Mouse (Mus musculus) intestine, embryonic 14.5 days (tissue): Measurements from ENCODE around the gene Dusp22. TPM values are rescaled to one million over a fixed set of nuclear protein-coding genes. Genes with fewer than 3 reads are reported as not detected.
A peak's percentile ranks its signal among the peaks of the same experiment; 100 is the strongest.

Experiments used
- ATAC-seq: fragments of 200-750 bp; cut with Nextera tagmentation; replicated peaks from 2 replicates; pipeline ENCODE4 v1.8.0; 2017; ENCODE audit warnings: low read depth, moderate number of reproducible peaks, moderate TSS enrichment, moderate library complexity; ENCODE audit not compliant: low FRiP score, low TSS enrichment
- DNase-seq: peaks from one replicate; pipeline ENCODE4 v3.0.0-alpha.2; 2018; ENCODE audit warnings: low spot score
- H3K27ac ChIP-seq: fragments of 300-500 bp; sonication (generic); 2 replicates; pipeline ENCODE4 v1.5.1; 2014; ENCODE audit warnings: low read depth, mild to moderate bottlenecking, control low read depth
- H3K27me3 ChIP-seq: fragments of 300-500 bp; sonication (generic); replicated peaks from 2 replicates; pipeline ENCODE4 v1.6.1; 2014; ENCODE audit warnings: low read length, control low read depth; ENCODE audit not compliant: control insufficient read depth, insufficient read depth
- H3K36me3 ChIP-seq: fragments of 300-500 bp; sonication (generic); 2 replicates; pipeline ENCODE4 v1.6.1; 2014; ENCODE audit warnings: low read length, control low read depth; ENCODE audit not compliant: control insufficient read depth, insufficient read depth
- H3K4me1 ChIP-seq: fragments of 300-500 bp; sonication (generic); replicated peaks from 2 replicates; pipeline ENCODE4 v1.6.1; 2014; ENCODE audit warnings: low read length, control low read depth, mixed read lengths; ENCODE audit not compliant: control insufficient read depth, insufficient read depth
- H3K4me2 ChIP-seq: fragments of 300-500 bp; sonication (generic); 2 replicates; pipeline ENCODE4 v1.6.1; 2014; ENCODE audit warnings: low read length
- H3K4me3 ChIP-seq: fragments of 300-500 bp; sonication (generic); 2 replicates; pipeline ENCODE4 v1.5.1; 2014; ENCODE audit warnings: low read depth, low read length, control low read depth, mixed read lengths
- H3K9ac ChIP-seq: fragments of 300-500 bp; sonication (generic); 2 replicates; pipeline ENCODE4 v1.6.1; 2014; ENCODE audit warnings: mild to moderate bottlenecking, low read length
- H3K9me3 ChIP-seq: fragments of 300-500 bp; sonication (generic); 2 replicates; pipeline ENCODE4 v1.6.1; 2016; ENCODE audit warnings: low read length, control low read depth; ENCODE audit not compliant: control insufficient read depth
- whole genome bisulfite sequencing: fragments of 180-500 bp; shearing (Covaris S2); extraction: QIAGEN DNeasy Blood & Tissue Kit; methylation state at CpG from one replicate; pipeline ENCODE4 v1.1.7; 2014; 5-methylcytosine and 5-hydroxymethylcytosine counted together
- polyA plus RNA-seq: library from polyadenylated mRNA; unstranded; fragments of >200 nt; fragmentation: Nextera tagmentation; extraction: Ambion mirVana; gene quantifications from 2 replicates; pipeline ENCODE4 v1.2.1, GENCODE M21; 2014

Gene Dusp22
- polyA plus RNA-seq, 1 experiment from 2014 or later = 21.2 TPM

DNA sequence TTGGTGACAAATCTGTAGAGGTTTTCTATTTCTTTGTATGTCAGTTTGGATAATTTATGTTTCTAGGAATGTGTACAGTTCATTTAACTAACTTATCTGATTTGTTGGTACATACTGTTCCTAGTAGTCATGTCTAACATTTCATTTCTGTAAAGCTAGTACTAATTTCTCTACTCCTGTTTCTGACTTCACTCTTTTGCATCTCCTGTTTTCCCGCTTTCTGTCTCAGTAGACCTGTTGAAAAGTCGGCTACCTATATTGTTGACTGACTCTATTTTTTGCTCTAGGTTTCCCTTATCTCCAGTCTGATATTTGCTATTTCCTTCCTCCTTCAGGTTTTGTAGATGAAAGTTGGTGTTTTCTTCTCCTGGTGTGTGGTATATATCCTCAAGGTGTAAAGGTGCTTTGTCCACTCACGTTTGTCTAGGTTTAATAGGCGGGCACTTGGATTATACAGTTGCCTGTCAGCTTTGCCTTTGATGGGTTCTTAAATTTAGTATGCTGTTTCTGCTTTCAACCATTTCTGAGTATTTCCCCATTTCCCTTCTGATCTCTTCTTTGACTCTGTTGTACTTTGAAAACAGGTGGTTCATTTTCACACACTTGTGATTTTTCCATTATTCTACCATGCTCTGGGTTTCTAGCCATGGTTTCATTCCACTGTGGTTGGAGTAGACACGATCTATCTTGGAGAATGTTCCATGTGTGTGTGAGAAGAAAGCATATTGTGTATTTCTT is 21.3 kb upstream of the Dusp22 start:
- Histone ChIP-seq H3K36me3 (no peaks in the 10 kb centered on the region), H3K9me3 (no peaks in the 10 kb centered on the region), H3K4me1 (no peaks in the 10 kb centered on the region), H3K27ac (no peak overlapping the region), H3K9ac (no peak overlapping the region), H3K27me3 (no peaks in the 10 kb centered on the region), H3K4me2 (no peak overlapping the region), H3K4me3 (no peak overlapping the region)
- 86% methylated on average over 5 of the region's 5 CpGs for WGBS
- ATAC-seq (no peak), DNase-seq (no peak)

DNA sequence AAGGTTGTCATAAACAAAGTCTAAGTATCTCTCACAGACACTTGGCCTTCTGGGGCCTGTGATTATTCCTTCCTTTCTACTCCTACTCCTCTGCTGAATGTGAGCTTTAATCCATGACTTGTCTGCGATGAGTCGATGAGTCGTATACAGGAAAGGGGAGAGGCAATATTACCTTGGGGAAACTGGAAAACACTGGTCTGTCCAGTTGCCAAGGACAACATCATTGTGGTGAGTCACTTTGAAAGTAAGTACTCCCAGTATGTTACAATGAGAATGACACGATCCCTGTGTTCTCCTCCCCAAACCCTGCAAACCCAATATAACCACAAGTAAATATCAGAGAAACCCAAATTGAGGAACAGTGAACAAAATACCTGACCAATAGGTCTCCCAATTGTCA is 17.7 kb upstream of the Dusp22 start:
- Histone ChIP-seq H3K27me3 (no peaks in the 10 kb centered on the region), H3K27ac (no peak overlapping the region), H3K4me2 (no peak overlapping the region), H3K4me1 (no peaks in the 10 kb centered on the region), H3K4me3 (no peak overlapping the region), H3K36me3 (no peaks in the 10 kb centered on the region), H3K9me3 (no peaks in the 10 kb centered on the region), H3K9ac (no peak overlapping the region)
- no peak for ATAC-seq
- DNase-seq = no peak
- 82% methylated on average over 4 of the region's 4 CpGs for WGBS

DNA sequence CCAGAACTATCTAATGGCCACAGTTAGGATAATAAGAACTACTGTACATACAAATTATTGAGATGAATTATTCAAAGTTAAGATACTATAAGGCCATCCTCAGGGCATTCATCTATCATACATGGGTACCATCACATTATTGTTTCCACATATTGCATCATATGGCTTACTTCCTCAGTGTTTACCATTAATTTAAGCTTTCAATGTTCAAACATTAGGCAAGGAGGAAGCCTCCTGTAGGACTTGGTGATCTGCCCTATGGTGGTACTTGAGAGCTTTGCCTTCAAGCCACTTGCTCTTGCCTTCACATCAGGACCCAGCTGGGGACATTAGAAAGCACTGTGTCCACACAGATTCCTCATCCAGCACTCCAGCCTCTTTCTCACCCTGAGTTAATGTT is 11.3 kb upstream of the Dusp22 start:
- no peak overlapping the region for H3K9ac ChIP-seq
- H3K4me2 ChIP-seq = no peak overlapping the region
- H3K27ac ChIP-seq = no peak overlapping the region
- H3K9me3 ChIP-seq = no peaks in the 10 kb centered on the region
- no peak for ATAC-seq
- DNase-seq = no peak
- no peaks in the 10 kb centered on the region for H3K36me3 ChIP-seq
- H3K4me3 ChIP-seq = no peak overlapping the region
- H3K27me3 ChIP-seq = no peaks in the 10 kb centered on the region
- H3K4me1 ChIP-seq = 0 out of 2 replicates have a peak, but pooled peaks cover 3% of the 10 kb centered on the region

DNA sequence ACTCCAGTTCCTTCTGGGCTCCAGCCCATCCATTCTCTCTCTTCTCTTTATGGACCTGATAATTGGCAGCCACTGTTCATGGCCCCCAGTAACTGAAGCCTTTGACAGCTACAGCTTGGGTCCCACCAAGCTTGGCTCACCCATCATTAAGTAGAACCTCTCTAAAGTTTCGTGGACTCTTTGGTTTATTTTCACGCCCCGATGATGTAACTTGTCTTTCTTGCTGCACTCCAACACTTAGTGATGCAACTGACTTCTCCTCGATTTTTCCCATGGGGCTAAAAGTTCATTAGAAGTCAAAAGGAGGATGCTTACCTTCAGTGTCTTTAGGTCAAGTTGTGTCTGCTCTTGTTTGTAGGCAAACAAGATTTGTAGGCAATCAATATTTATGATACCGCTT is 10.6 kb upstream of the Dusp22 start:
- Histone ChIP-seq H3K4me2 (no peak overlapping the region), H3K4me1 (0 out of 2 replicates have a peak, but pooled peaks cover 3% of the 10 kb centered on the region), H3K9me3 (no peaks in the 10 kb centered on the region), H3K27me3 (no peaks in the 10 kb centered on the region), H3K9ac (no peak overlapping the region), H3K27ac (no peak overlapping the region), H3K36me3 (no peaks in the 10 kb centered on the region), H3K4me3 (no peak overlapping the region)
- ATAC-seq (no peak), DNase-seq (no peak)
- WGBS = 89% methylated on average over 5 of the region's 5 CpGs

DNA sequence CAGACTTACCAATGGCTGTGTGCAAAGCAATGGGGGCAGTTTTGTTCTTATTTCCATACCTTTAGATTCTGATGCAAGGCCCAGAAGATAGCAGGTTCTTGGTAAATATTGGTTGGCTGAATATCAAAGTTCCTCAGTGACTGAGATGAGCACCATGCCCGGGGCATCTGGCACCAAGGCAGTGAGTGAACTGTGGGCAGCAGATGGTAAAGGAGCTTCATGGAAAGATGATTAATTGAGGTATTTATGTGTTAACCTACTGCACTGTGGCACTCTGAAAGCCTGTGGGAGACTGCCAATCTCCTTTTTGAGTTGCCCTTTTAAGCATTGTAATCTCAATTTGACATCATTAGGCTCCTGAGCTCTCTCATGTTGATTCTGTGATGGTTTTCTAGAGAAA is 9.1 kb upstream of the Dusp22 start:
- Histone ChIP-seq H3K9me3 (no peaks in the 10 kb centered on the region), H3K9ac (no peak overlapping the region), H3K27me3 (no peaks in the 10 kb centered on the region), H3K4me2 (no peak overlapping the region), H3K27ac (no peak overlapping the region), H3K4me1 (0 out of 2 replicates have a peak, but pooled peaks cover 3% of the 10 kb centered on the region), H3K36me3 (no peaks in the 10 kb centered on the region), H3K4me3 (no peak overlapping the region)
- WGBS = 63% methylated on average over 1 of the region's 1 CpGs
- DNase-seq (no peak), ATAC-seq (no peak)

DNA sequence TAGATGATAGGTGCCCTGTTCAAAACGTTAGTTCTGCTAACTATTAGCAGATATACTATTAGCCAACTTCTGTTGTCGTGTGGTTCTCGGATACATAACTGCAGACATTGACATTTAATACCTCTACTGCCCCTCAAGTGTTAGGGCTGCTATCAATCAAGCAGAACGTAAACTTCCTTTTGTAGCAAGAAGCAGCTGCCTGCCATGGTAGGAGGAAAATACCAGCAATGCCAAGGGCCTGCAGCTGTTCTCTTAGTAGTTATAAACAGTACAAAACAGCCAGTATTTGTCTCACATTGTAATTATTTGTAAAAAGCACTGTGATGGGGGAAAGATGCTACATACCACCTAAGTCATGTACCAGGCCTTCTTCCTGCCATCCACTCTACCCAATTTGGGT is 6.7 kb upstream of the Dusp22 start:
- Histone ChIP-seq H3K27me3 (no peaks in the 10 kb centered on the region), H3K9me3 (no peaks in the 10 kb centered on the region), H3K4me2 (no peak overlapping the region), H3K36me3 (no peaks in the 10 kb centered on the region), H3K4me1 (0 out of 2 replicates have a peak, but pooled peaks cover 3% of the 10 kb centered on the region), H3K4me3 (no peak overlapping the region), H3K27ac (no peak overlapping the region), H3K9ac (no peak overlapping the region)
- DNase-seq (no peak), ATAC-seq (no peak)
- 30% methylated on average over 4 of the region's 4 CpGs for WGBS

DNA sequence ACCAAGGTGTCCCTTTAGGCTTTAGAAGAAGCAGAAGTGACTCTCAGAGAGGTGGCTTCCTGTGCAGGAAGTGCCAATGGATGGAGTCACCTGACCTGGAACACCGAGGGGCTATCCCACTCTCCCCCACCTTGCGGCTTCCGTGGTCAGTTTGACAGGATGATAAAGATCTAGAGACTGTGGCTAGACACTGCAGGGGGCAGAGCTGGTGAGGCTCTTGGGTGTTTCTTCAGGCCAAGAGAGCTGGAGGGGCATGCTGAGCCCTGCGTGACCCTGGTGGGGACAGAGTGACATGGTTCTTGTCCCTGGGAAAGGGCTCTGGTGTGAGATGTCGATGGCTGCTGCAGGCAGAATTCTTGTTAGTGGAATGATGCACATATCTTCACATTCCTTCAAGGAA is 5.3 kb upstream of the Dusp22 start:
- H3K9me3 ChIP-seq = no peaks in the 10 kb centered on the region
- DNase-seq (no peak), ATAC-seq (no peak)
- H3K4me3 ChIP-seq = no peak overlapping the region
- H3K4me2 ChIP-seq = no peak overlapping the region
- no peaks in the 10 kb centered on the region for H3K27me3 ChIP-seq
- no peaks in the 10 kb centered on the region for H3K36me3 ChIP-seq
- WGBS = 77% methylated on average over 5 of the region's 5 CpGs
- H3K4me1 ChIP-seq = 0 out of 2 replicates have a peak, but pooled peaks cover 3% of the 10 kb centered on the region
- no peak overlapping the region for H3K9ac ChIP-seq
- H3K27ac ChIP-seq = no peak overlapping the region

DNA sequence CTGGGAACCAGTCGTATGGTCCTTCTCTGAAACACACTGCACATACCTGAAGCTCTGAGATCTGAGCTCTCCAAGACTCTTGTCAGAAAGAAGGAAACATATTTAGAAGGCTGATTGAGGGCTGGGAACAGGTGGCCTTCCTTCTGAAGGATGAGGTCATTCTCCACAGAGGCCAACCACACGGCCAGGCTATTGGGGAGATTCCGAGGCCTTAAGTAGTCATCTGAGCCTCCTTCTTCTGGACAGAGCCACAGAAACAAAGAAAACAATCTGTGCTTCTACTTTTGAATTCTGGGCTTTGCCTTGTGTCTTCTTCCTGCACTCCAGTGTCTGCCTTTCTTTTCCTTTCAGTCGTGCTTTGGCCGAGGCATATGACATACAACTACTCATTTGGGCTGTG is 2.9 kb upstream of the Dusp22 start:
- H3K27me3 ChIP-seq = no peaks in the 10 kb centered on the region
- no peak overlapping the region for H3K4me3 ChIP-seq
- ATAC-seq = no peak
- H3K4me1 ChIP-seq = 0 out of 2 replicates have a peak, but pooled peaks cover 3% of the 10 kb centered on the region
- H3K4me2 ChIP-seq = no peak overlapping the region
- no peaks in the 10 kb centered on the region for H3K36me3 ChIP-seq
- H3K9me3 ChIP-seq = no peaks in the 10 kb centered on the region
- H3K9ac ChIP-seq = no peak overlapping the region
- no peak overlapping the region for H3K27ac ChIP-seq
- 69% methylated on average over 5 of the region's 5 CpGs for whole genome bisulfite sequencing
- DNase-seq = no peak

DNA sequence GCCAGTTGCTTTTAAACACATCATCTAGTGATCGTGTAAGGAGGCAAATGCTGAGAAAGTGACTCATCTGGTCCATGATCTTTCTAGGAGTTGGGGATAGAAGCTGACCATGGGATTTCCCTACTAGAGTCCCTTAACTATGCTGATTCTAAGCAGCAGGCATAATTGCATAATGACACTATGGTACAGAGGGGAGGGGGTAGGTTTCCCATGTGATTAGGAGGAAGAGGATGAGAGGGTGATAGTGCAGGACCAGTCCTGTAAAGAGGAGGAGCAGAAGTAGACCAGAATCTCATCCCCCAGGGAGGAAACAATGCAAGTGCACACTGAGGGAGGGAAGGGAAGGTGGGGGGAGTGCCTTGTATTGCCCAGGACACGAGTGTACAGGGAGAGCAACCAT is 2.0 kb upstream of the Dusp22 start:
- Histone ChIP-seq H3K4me1 (0 out of 2 replicates have a peak, but pooled peaks cover 3% of the 10 kb centered on the region), H3K9ac (no peak overlapping the region), H3K4me2 (no peak overlapping the region), H3K27me3 (no peaks in the 10 kb centered on the region), H3K36me3 (no peaks in the 10 kb centered on the region), H3K4me3 (no peak overlapping the region), H3K27ac (no peak overlapping the region), H3K9me3 (no peaks in the 10 kb centered on the region)
- peak; percentile 31 for DNase-seq
- WGBS = 48% methylated on average over 2 of the region's 2 CpGs
- no peak for ATAC-seq
